Mouse (Mus musculus): ENCODE measurements around the gene Mmp28. TPM values are rescaled to one million over a fixed set of nuclear protein-coding genes. Genes with fewer than 3 reads are reported as not detected.

Mmp28 gene
- total RNA-seq, 2 experiments from 2014 or later = 2.9 to 4.0 TPM

GRCm38 (mm10) chr11:83403787-83404186, 59.1 kb downstream of the Mmp28 start:
- no peak for DNase-seq

- DNase-seq = no peak
Observed at GRCm38 (mm10) chr11:83398724-83399123, 64.1 kb downstream of the Mmp28 start.

GRCm38 (mm10) chr11:83397626-83398025, 65.2 kb downstream of the Mmp28 start:
- DNase-seq = no peak

GRCm38 (mm10) chr11:83394802-83395439, 68.0 kb downstream of the Mmp28 start:
- no peak for DNase-seq

- DNase-seq = no peak
Observed at GRCm38 (mm10) chr11:83393062-83393461, 69.8 kb downstream of the Mmp28 start.

Other genes starting within 250 kb of the Mmp28 start
- gene Slfn14, start 176.3 kb downstream of the Mmp28 start, total RNA-seq (2021) = not detected
- 100 to 1,000 TPM; 329 to 361 TPM for gene Ap2b1, start 164.0 kb downstream of the Mmp28 start, total RNA-seq (2021)
- 1 to 10 TPM; 7.9 to 9.9 TPM for gene Pex12, start 160.5 kb downstream of the Mmp28 start, total RNA-seq (2021)
- 100 to 1,000 TPM; 223 to 227 TPM for gene Rasl10b, start 53.9 kb downstream of the Mmp28 start, total RNA-seq (2021)
- under 1 TPM; 0.12 to 0.15 TPM for gene Gas2l2, start 33.6 kb downstream of the Mmp28 start, total RNA-seq (2021)
- not detected for gene 1700020L24Rik, start 25.4 kb downstream of the Mmp28 start, total RNA-seq (2021)
- 10 to 100 TPM; 75.0 to 77.4 TPM for gene Taf15, start 10.0 kb upstream of the Mmp28 start, total RNA-seq (2021)
- gene Heatr9, start 59.1 kb upstream of the Mmp28 start, total RNA-seq (2021) = not detected
- not detected for gene Ccl5, start 67.4 kb upstream of the Mmp28 start, total RNA-seq (2021)
- 1 to 10 TPM; 4.6 to 5.2 TPM for gene Ccl9, start 115.6 kb upstream of the Mmp28 start, total RNA-seq (2021)
- gene Ccl6, start 130.0 kb upstream of the Mmp28 start, total RNA-seq (2021) = 1 to 10 TPM in 1 of 2 experiments, under 1 TPM in 1; 0.82 to 2.0 TPM
- gene Rpl9-ps1, start 182.6 kb upstream of the Mmp28 start, total RNA-seq (2021) = not detected
- not detected for gene Ccl3, start 186.3 kb upstream of the Mmp28 start, total RNA-seq (2021)
- not detected for gene Ccl4, start 199.5 kb upstream of the Mmp28 start, total RNA-seq (2021)
- gene Wfdc17, start 240.9 kb upstream of the Mmp28 start, total RNA-seq (2021) = under 1 TPM in 1 of 2 experiments, not detected in 1; 0.81 TPM
- not detected for gene Wfdc18, start 245.9 kb upstream of the Mmp28 start, total RNA-seq (2021)

All from layer of hippocampus, postnatal 36 days (tissue).